Mouse (Mus musculus) CD4-positive naive resting alpha-beta T cell, adult 76 days (primary cell): ENCODE data around the gene Plcg1. TPM values are rescaled to one million over a fixed set of nuclear protein-coding genes. Genes with fewer than 3 reads are reported as not detected.

Experiments used
- total RNA-seq: library from RNA; stranded (reverse); gene quantifications from one replicate; pipeline ENCODE4 v1.2.4, GENCODE M21; 2023

Plcg1 gene
- total RNA-seq, result 335 TPM

DNA sequence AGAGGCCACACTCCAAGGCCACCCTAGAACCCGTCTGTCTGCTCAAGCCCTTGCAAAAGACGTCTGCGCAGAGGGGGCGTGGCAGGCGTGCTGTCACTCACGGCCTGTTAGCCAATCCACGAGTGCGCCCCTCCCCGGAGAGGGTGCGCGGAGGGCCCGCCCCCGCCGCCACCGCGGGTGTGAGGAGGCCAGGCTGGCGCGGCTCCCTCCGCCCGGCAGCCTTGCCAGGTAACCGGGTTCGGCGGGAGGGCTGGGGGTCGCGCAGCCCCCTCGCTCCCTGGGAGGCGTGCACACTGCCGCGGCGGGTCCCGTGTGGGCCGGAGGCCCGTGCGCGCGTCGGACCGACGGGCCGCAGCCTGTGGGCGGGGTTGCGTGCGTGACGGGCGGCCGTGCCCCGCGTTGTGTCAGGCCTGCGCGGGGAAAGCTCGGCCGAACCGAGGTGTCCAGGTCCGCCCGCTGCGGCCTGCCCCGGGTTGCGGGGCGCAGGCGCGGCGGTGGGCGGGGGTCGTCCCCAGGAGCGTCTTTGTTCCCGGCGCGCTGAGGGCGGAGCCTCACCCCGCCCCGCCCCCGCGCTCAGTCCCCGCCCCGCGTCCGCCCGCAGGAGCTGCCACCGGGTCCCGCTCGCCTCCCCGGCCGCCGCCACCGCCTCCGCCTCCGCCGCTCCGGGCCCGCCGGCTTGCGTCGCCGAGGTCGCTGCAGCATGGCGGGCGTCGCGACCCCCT, at the start of gene Plcg1:
TSS of gene Plcg1 (plus strand) at position 184 of the 722 bp plus-strand sequence.

Other genes with a start within 250 kb of the Plcg1 start
- 164 TPM for gene Top1, start 85.4 kb upstream of the Plcg1 start, total RNA-seq
- gene Zhx3, start 141.7 kb downstream of the Plcg1 start, total RNA-seq, result 13.4 TPM
- 1.4 TPM for gene Lpin3, start 149.4 kb downstream of the Plcg1 start, total RNA-seq
- gene Emilin3, start 181.0 kb downstream of the Plcg1 start, total RNA-seq, result not detected